Mouse (Mus musculus) lung, embryonic 16.5 days (tissue): ENCODE measurements around the gene Rbpj. TPM values are rescaled to one million over a fixed set of nuclear protein-coding genes. Genes with fewer than 3 reads are reported as not detected.

Source experiments
- ATAC-seq: fragments of 200-750 bp; cut with Nextera tagmentation; 2 replicates; pipeline ENCODE4 v1.8.0; 2017; ENCODE audit warnings: low read depth, mild to moderate bottlenecking, moderate library complexity
- H3K27ac ChIP-seq: fragments of 300-500 bp; sonication (generic); 2 replicates; pipeline ENCODE4 v1.5.1; 2014; ENCODE audit warnings: mild to moderate bottlenecking, control low read depth, low read length
- H3K27me3 ChIP-seq: fragments of 300-500 bp; sonication (generic); 2 replicates; pipeline ENCODE4 v1.6.1; 2014; ENCODE audit warnings: low read depth, low read length, mixed read lengths; ENCODE audit not compliant: control insufficient read depth, insufficient read depth
- H3K36me3 ChIP-seq: fragments of 300-500 bp; sonication (generic); 2 replicates; pipeline ENCODE4 v1.6.1; 2014; ENCODE audit warnings: low read length; ENCODE audit not compliant: control insufficient read depth, insufficient read depth
- H3K4me1 ChIP-seq: fragments of 300-500 bp; sonication (generic); replicated peaks from 2 replicates; pipeline ENCODE4 v1.6.1; 2014; ENCODE audit warnings: low read length, mixed read lengths; ENCODE audit not compliant: control insufficient read depth, insufficient read depth
- H3K4me2 ChIP-seq: fragments of 300-500 bp; sonication (generic); 2 replicates; pipeline ENCODE4 v1.6.1; 2014; ENCODE audit warnings: low read depth, low read length, control low read depth
- H3K4me3 ChIP-seq: fragments of 300-500 bp; sonication (generic); 2 replicates; pipeline ENCODE4 v1.5.1; 2014; ENCODE audit warnings: mild to moderate bottlenecking, low read length, control low read depth
- H3K9ac ChIP-seq: fragments of 300-500 bp; sonication (generic); 2 replicates; pipeline ENCODE4 v1.6.1; 2014; ENCODE audit warnings: low read length, control low read depth
- H3K9me3 ChIP-seq: fragments of 300-500 bp; sonication (generic); 2 replicates; pipeline ENCODE4 v1.6.1; 2016; ENCODE audit warnings: low read length; ENCODE audit not compliant: control insufficient read depth
- WGBS: fragments of 180-500 bp; shearing (Covaris S2); extraction: QIAGEN DNeasy Blood & Tissue Kit; methylation state at CpG from one replicate; pipeline ENCODE4 v1.1.7; 2014; 5-methylcytosine and 5-hydroxymethylcytosine counted together
- polyA plus RNA-seq: library from polyadenylated mRNA; unstranded; fragments of >200 nt; fragmentation: Nextera tagmentation; extraction: Ambion mirVana; gene quantifications from 2 replicates; pipeline ENCODE4 v1.2.1, GENCODE M21; 2015

The Rbpj gene
- polyA plus RNA-seq, 1 experiment from 2014 or later = 42.4 TPM

- H3K27me3 ChIP-seq = no peaks in the 10 kb centered on the region
- H3K9ac ChIP-seq = no peak overlapping the region
- H3K27ac ChIP-seq = no peak overlapping the region
- H3K4me2 ChIP-seq = no peak overlapping the region
- no peak overlapping the region for H3K4me3 ChIP-seq
- WGBS = 62% methylated on average over 3 of the region's 3 CpGs
- H3K9me3 ChIP-seq = no peaks in the 10 kb centered on the region
- ATAC-seq = no peak
- H3K4me1 ChIP-seq = peaks cover 7% of the 10 kb centered on the region
- no peaks in the 10 kb centered on the region for H3K36me3 ChIP-seq
Measured at GRCm38 (mm10) chr5:53439655-53440054, 26.3 kb upstream of the Rbpj start.

DNA sequence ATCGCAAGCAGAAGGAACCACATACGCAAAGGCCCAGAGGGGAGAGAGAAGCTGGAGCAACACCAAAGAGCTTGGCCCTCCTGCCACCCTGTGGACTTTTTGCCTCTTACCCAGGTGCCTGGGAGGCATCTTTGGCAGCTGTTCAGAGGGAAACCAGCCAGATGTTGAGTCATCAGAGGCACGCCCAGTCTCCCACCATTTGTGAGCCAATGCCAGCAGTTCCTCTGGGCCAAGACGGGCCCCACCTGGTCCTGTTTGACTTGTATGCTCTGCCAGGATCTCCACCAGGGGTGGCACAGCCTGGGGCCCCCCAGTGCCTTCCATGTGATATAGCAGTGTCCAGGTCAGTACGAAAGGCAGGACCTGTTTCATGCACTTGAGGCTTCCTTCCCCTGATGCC lies 21.9 kb upstream of the Rbpj start:
- no peaks in the 10 kb centered on the region for H3K27me3 ChIP-seq
- no peaks in the 10 kb centered on the region for H3K9me3 ChIP-seq
- 85% methylated on average over 5 of the region's 5 CpGs for WGBS
- no peak overlapping the region for H3K27ac ChIP-seq
- H3K4me1 ChIP-seq = no peaks in the 10 kb centered on the region; the same call in 1 of the 2 replicates
- no peak overlapping the region for H3K4me2 ChIP-seq
- ATAC-seq = no peak
- H3K4me3 ChIP-seq = no peak overlapping the region
- no peaks in the 10 kb centered on the region for H3K36me3 ChIP-seq
- no peak overlapping the region for H3K9ac ChIP-seq

DNA sequence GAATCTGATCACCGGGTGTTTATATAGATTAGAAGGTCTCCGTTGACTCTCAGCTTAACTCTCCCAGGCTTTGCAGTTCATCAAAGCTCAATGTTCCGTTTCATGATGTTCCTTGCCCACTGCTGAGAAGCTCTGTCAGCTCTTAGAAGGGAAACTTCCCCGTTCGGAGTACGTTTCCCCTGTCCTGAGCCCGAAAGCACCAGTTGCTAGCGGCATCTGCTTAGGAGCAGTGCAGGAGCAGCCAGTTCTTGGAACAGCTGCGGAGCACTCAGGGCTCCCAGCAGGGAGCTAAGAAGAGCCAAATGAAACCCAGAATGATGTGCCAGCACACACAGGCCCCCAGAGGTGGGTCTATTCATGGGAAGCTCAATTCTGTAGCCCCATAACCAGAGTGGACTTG lies 15.0 kb upstream of the Rbpj start:
- Histone ChIP-seq H3K9me3 (no peaks in the 10 kb centered on the region), H3K36me3 (no peaks in the 10 kb centered on the region), H3K4me3 (no peak overlapping the region), H3K4me2 (no peak overlapping the region), H3K4me1 (0 out of 2 replicates have a peak, but pooled peaks cover 3% of the 10 kb centered on the region), H3K9ac (0 out of 2 replicates have a peak overlapping the region, but pooled peaks have one; percentile 5), H3K27ac (0 out of 2 replicates have a peak overlapping the region, but pooled peaks have one; percentile 12), H3K27me3 (no peaks in the 10 kb centered on the region)
- WGBS = 53% methylated on average over 9 of the region's 9 CpGs
- ATAC-seq = no peak

DNA sequence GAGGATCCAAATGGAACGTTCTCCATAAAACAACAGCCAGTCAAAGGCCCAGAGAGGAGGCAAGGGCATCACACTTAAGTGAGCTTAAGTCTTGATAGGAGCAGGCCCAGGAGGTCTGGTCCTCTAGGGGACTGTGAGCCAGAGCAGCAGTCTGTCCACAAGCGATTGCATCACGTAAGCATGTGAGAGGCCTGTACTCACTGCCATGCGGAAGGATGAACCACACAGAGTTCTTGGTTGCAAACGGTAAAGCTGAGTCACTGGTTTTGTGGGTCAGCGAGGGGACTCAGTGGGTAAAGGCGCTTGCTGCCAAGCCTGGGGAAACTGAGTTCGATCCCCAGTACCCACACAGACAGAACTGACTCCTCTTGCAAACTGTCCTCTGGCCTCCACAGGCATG lies 14.1 kb upstream of the Rbpj start:
- Histone ChIP-seq H3K36me3 (no peaks in the 10 kb centered on the region), H3K9me3 (no peaks in the 10 kb centered on the region), H3K27me3 (no peaks in the 10 kb centered on the region), H3K4me3 (no peak overlapping the region), H3K4me1 (0 out of 2 replicates have a peak, but pooled peaks cover 3% of the 10 kb centered on the region), H3K27ac (no peak overlapping the region), H3K4me2 (no peak overlapping the region), H3K9ac (no peak overlapping the region)
- 87% methylated on average over 8 of the region's 8 CpGs for WGBS
- ATAC-seq = 0 out of 2 replicates have a peak, but pooled peaks have one; percentile 39

GRCm38 (mm10) chr5:53452920-53453319 lies 13.0 kb upstream of the Rbpj start:
- no peak for ATAC-seq
- H3K4me1 ChIP-seq = 0 out of 2 replicates have a peak, but pooled peaks cover 3% of the 10 kb centered on the region
- H3K4me3 ChIP-seq = no peak overlapping the region
- no peak overlapping the region for H3K9ac ChIP-seq
- no peak overlapping the region for H3K27ac ChIP-seq
- no peaks in the 10 kb centered on the region for H3K9me3 ChIP-seq
- H3K4me2 ChIP-seq = no peak overlapping the region
- no peaks in the 10 kb centered on the region for H3K27me3 ChIP-seq
- no peaks in the 10 kb centered on the region for H3K36me3 ChIP-seq
- WGBS = 55% methylated on average over 3 of the region's 3 CpGs

- no peak for ATAC-seq
Measured at GRCm38 (mm10) chr5:53454706-53455105, 11.2 kb upstream of the Rbpj start.

GRCm38 (mm10) chr5:53455459-53455858 lies 10.5 kb upstream of the Rbpj start:
- Histone ChIP-seq H3K27me3 (no peaks in the 10 kb centered on the region), H3K4me1 (0 out of 2 replicates have a peak, but pooled peaks cover 3% of the 10 kb centered on the region), H3K4me3 (no peak overlapping the region), H3K9ac (no peak overlapping the region), H3K36me3 (no peaks in the 10 kb centered on the region), H3K4me2 (no peak overlapping the region), H3K9me3 (no peaks in the 10 kb centered on the region), H3K27ac (no peak overlapping the region)
- ATAC-seq = no peak
- WGBS = 82% methylated on average over 5 of the region's 5 CpGs

More at GRCm38 (mm10) chr5:53454706-53455105, 11.2 kb upstream of the Rbpj start:
- no peak overlapping the region for H3K27ac ChIP-seq
- H3K4me2 ChIP-seq = no peak overlapping the region
- WGBS = 72% methylated on average over 9 of the region's 9 CpGs
- no peaks in the 10 kb centered on the region for H3K36me3 ChIP-seq
- H3K9me3 ChIP-seq = no peaks in the 10 kb centered on the region
- no peaks in the 10 kb centered on the region for H3K27me3 ChIP-seq
- no peak overlapping the region for H3K9ac ChIP-seq
- H3K4me3 ChIP-seq = no peak overlapping the region
- 0 out of 2 replicates have a peak, but pooled peaks cover 3% of the 10 kb centered on the region for H3K4me1 ChIP-seq

- no peak overlapping the region for H3K4me2 ChIP-seq
- WGBS = 67% methylated on average over 5 of the region's 5 CpGs
- no peaks in the 10 kb centered on the region for H3K9me3 ChIP-seq
- H3K27ac ChIP-seq = no peak overlapping the region
- H3K27me3 ChIP-seq = no peaks in the 10 kb centered on the region
- peaks cover 11% of the 10 kb centered on the region; the same call in 1 of the 2 replicates for H3K4me1 ChIP-seq
- no peak overlapping the region for H3K9ac ChIP-seq
- no peaks in the 10 kb centered on the region for H3K36me3 ChIP-seq
- no peak for ATAC-seq
- no peak overlapping the region for H3K4me3 ChIP-seq
Measured at GRCm38 (mm10) chr5:53460196-53460595, 5.8 kb upstream of the Rbpj start.

GRCm38 (mm10) chr5:53463098-53464018 lies 2.6 kb upstream of the Rbpj start:
- Histone ChIP-seq H3K4me2 (no peak overlapping the region), H3K27me3 (no peaks in the 10 kb centered on the region), H3K4me1 (peaks cover 21% of the 10 kb centered on the region), H3K9me3 (no peaks in the 10 kb centered on the region), H3K9ac (no peak overlapping the region), H3K27ac (peak overlapping the region; percentile 87), H3K36me3 (no peaks in the 10 kb centered on the region), H3K4me3 (no peak overlapping the region)
- peak; percentile 69 for ATAC-seq
- WGBS = 57% methylated on average over 11 of the region's 11 CpGs
